Mouse (Mus musculus) gastrocnemius, postnatal 10 days (tissue): ENCODE measurements around the gene 4932411N23Rik. TPM values are rescaled to one million over a fixed set of nuclear protein-coding genes. Genes with fewer than 3 reads are reported as not detected.
"Not testable (repeated sequence)": the region's sequence is repeated elsewhere in the genome, so short reads cannot be mapped to it uniquely, and the experiment has no call there.

Source experiments
- DNase-seq: peaks from one replicate; pipeline ENCODE4 v3.0.0; 2021; ENCODE audit warnings: mixed read lengths
- long read RNA-seq, 2 experiments: library from polyadenylated mRNA; stranded (forward); transcript quantifications; one replicate each; pipeline ENCODE4 v2.0.0; 2021
- total RNA-seq, 2 experiments: library from RNA; stranded (reverse); gene quantifications; 2 replicates each; pipeline ENCODE4 v1.2.3; 2021

4932411N23Rik gene
- not detected for total RNA-seq
- long read RNA-seq, experiment 1: 0 reads
- long read RNA-seq, experiment 2: 0 reads

GRCm38 (mm10) chrX:126815768-126816167, at the start of gene 4932411N23Rik:
Gene 4932411N23Rik (minus strand): TSS chrX:126815868.
- DNase-seq: no peak

DNA sequence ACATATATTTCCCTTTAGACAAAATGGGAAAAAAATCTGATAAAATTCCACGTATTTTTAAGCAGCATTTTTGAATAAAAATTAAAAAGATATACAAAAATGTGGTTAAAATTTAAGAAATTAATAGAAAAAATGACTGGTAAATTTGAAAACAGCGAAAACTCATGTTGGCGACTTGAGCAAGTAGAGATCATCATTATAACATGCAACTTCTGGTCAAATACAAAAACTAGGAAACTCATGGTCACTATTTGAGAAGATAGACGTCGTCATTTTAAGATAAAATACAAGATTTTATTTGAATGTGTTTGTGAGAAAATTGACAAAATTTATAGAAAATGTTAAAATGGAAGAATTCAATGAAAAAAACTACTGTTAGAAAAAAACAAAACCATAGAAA, 35.8 kb downstream of the 4932411N23Rik start:
- no peak for DNase-seq

- DNase-seq: not testable (repeated sequence)
Measured at GRCm38 (mm10) chrX:126777643-126778042, 38.0 kb downstream of the 4932411N23Rik start.

DNA sequence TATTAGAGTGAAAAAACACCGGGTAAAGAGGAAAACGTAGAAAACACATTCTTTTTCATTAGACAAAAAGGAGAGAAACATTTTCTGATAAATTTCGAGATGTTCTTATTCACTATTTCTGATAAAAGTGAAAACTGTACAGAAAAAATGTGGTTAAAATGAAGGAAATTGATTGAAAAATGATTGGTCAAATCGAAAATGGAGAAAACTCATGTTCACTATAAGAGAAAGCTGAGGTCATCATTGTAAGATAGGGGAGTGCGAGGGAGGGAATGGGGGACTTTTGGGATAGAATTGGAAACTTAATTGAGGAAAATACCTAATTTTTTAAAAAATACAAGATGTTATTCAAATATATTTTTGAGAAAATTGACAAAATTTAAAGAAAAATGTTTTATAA, 40.8 kb downstream of the 4932411N23Rik start:
- not testable (repeated sequence) for DNase-seq

- DNase-seq: not testable (repeated sequence)
Measured at GRCm38 (mm10) chrX:126773511-126773910, 42.2 kb downstream of the 4932411N23Rik start.

Other genes starting within 250 kb of the 4932411N23Rik start
- gene Gm382, start 224.1 kb upstream of the 4932411N23Rik start, total RNA-seq: not detected